Mouse (Mus musculus) hindlimb bud, embryonic 11.5 days (tissue): ENCODE measurements around the gene Hif1an.

ENCODE experiments used
- DNase-seq: peaks from one replicate; pipeline ENCODE4 v3.0.0-alpha.2; 2012; ENCODE audit warnings: low read depth, low spot score; ENCODE audit errors: extremely low spot score

Hif1an gene

DNA sequence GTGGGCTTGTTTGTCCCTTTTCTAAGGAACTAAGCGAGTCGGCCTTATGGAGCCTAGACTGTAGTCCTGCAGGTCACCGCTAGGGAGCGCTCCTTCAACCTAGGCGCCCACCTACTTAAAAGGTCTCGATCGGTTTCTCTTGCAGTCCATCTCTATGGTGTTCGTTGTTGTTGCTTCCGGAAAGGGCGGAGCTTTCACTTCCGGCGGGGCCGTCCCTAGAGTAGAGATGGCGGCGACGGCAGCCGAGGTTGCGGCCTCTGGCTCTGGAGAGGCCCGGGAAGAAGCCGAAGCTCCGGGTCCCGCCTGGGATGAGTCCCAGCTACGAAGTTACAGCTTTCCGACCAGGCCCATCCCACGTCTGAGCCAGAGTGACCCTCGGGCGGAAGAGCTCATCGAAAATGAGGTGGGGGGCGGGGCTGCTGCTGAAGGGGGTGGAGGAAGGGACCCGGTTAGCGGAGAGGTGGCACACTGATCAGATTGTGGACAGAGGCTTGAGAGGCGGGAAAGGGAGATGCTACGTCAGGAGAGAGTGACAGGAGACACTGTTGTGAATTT is at the start of gene Hif1an:
TSS of gene Hif1an (plus strand) at position 199 of the 555 bp plus-strand sequence.
- DNase-seq, result peak; percentile 98

DNA sequence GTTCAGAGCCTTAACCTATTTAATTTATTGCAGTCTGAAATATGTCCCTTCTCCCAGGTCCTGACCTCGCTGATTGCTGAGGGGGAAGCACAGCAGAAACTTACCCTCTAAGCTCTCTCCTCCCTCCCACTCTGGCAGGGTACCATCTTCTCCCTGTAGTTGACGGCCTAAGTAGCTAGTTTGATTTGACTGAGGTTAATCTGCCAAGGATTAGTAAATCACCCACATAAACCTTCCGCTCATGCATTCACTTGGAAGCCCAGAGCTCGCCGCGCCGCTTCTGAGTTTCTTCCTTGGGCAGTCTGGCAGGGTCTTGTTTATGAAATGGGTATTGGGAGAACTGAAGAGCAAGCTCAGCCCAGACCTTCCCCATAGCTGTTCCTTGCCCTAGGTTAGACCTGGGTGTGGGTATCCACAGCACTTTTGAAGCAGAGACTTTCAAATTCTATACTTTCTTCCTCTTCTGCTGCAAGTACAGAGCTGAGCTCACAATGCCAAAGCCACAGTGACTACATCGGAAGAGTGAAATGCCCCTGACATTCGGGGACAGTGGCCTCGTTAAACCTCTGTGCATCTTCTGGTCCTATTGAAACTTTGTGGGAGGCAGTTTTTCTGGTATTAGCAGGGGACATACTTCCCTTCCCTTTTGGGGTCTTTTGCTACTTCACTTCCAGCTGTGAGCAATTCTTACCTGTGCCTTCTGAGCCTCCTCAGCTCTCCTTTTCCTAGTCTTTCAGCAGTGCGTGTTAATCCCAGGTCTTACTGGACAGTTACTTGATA is 49.4 kb upstream of the Hif1an start:
- no peak for DNase-seq

DNA sequence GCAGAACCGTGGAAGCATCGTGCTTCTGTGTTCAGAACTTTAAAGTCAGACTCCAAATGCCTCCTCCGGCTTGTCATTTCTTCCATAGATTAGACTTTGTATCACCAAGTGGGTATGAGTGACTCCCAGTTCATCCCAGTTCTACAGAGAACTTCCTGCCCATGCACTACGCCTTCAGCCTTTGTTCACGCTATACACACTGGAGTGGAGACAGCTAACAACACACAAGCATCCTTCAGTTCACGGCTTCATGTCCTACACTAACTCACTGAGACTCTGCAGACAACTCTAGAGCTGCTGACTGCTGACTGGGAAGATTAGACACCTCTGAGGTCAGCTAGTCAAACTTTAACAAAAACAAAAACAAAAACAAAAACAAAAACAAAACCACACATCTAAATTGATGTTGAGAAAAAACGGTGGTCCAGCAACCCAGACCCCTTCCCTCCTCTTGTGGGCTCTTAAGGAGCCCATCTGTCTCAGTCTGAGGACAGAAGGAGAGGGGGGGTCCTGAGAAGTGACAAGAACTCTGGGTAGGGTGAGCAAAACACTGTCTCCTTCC is 48.6 kb upstream of the Hif1an start:
- no peak for DNase-seq

DNA sequence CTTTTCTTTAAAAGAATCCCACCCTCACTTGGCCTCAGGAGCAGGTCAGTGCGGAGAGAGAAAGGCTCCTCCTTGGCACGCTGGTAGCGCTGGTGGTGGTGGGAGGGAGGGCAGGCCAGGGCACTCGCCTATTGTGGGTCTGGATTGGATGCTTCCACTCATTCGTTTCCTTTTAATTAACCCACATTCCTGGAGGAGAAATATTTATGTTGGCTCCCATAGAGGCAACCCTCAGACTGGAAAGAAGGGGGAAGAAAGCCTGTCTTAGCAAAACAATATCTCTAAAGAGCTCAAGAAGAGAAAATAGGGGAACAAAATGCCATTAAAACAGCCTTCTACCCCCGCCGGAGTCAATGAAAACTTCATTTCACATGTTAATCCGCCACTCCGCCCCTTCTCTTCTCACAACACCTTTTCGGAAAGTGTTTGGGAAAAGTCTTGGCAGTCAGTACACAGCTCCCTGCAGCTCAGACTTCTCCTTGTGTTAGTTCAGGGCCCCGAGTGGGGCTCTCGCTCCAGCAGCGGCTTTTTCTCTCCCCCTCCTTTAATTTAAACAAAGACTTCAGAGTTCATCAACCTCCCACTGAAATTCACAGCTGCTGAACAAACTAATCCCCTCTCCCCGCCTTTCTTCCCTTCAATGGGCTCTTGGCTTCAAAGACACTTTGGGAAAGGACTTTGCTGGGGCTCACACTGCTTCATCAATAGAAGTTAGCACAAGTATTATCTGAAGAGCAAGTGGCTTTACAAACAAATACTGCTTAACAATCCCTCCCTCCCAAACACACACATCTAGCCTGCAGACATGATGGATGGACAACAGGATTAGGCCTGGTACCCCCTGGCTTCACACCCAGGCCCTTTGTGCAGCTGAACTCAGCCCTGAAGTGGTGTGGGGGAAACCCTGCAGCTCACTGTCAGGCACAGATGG is 47.9 kb upstream of the Hif1an start:
- no peak for DNase-seq

DNA sequence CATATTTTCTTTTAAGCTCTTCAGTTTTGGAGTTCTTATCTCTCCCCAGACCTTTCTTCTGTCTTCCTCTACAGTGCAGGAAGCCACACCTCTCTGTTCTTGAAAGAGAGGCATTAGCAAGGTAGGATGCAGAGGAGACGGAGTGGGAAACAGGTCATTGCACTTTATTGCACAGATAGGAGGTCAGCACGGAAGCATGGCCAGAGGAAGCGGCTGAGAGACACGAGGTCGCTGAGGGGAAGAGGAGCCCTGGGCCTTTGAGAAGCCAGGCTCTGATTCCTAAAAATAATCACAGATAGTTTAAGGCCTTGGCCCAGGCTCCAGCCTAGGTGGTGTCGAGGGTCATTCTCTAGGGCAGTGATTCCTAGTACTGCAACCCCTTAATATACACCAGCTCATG is 46.9 kb upstream of the Hif1an start:
- DNase-seq, result no peak

DNA sequence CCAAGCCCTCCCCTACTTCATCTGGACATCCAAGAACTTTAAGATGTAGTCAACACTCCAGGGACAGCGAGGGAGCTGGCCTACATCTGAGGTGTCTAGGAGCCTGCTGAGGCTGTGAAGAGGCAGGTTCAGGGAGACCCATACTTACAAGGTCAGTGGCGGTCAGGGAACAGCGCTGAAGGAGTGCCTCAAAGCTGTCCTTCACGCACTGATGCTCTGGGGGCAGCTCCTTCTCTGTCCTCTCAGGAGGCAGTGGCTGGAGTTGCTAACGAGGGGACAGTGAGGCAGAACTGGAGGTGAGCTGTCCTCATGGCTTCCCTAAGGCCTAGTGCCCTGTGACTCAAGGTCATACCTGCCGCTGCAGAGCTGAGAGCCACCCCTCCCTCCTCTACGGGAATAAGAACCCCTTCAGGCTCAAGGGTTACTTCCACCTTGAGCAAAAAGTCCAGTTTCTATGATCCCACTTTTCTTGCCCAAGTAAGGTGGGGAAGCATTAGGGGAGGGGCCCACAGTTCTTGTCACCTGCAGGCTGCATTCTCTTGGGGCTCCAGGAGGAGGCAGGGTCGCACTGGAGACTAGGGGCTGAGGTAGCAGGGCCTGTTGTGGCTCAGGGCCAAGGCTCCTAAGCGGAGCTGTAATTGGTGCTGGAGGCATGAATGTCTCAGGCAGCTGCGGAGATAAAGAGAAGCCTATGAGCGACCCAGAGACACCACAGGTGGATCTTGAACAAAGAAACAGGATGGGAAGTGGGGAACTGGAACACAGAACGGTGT is 44.5 kb upstream of the Hif1an start:
- DNase-seq, result no peak

DNA sequence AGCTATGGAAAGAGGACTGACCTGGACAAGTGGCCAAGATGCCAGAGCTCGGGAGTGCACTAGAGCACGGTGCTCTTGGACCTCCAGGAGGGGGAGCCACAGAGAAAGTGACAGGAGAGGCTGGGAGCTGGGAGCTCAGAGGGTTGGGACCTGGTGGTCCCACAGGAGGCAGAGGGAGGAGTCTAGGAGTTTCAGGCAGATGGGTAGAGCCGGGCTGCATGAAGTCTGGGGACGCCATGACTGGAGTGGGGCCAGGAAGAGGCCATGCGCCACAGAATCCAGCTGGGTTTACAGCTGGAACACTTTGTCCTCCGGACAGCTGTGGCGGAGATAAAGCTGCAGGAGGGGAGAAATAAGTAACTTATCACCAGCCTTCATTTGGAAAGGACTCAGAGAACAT is 43.5 kb upstream of the Hif1an start:
- no peak for DNase-seq

DNA sequence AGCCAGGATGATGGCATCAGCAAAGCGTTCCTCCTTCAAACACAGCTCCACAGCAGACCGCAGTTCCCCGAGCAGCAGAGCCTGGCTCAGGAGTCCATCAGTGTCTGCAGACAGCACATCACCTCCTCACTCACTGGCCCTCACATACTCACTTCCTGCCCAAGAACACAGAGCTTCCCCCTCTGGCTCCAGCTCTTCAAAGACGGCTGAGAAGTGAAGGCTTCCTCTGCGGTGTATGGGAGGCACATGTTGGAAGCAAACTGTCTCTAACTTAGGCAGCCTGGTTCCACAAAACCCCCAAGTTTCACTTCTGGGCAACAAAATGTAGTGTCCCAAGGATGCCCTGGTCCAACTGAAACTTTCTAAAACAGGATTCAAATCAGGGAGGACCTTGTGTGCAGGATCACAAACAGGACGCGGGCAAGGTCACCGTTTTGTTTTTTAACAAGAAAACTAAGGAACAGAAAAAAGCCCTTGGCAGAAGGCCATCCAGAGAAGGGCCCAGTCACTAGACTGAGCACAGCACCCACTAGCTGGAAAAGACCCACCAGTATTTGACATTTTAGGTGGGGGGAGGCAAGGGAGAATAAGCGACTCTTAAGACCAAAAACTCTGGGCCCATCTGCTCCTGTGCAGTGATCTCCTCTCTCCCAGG is 37.0 kb upstream of the Hif1an start:
- DNase-seq, result no peak

DNA sequence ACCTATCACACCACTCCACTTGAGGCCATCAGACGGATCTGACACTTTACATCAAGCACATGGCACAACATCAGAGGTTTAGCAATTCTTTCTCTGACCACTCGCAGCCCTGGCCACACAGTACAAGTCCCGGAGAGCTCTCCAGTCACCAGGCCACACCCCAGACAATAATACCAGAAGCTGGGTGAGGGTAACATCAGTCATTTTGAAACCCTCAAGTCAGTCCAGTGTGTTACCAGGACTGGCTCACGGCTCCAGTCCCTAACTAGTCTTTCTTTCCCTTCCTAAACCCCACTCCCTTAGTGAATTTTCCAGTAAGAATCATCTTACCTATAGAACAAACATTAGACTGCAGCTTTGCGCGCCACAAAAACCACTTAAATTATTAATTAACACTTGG is 32.6 kb upstream of the Hif1an start:
- DNase-seq, result no peak

DNA sequence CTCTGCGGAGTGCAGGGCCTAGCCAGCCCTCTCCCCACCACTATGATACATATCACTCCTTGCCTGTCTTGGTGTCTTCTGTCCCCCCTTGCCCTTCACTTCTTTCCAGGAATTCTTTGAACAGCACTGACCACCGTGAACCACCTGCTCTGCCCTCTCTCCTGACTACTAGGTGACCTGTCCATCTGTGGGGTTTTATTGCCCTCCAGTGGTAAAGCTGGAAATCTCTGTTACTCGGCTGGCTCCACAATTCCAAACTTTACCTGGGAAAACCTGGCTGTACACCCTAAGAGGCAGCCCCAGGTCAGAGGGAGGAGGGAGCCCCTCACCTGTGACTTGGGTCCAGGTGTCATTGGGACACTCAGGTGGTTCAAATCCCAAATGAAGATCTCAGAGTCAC is 27.3 kb upstream of the Hif1an start:
- no peak for DNase-seq

DNA sequence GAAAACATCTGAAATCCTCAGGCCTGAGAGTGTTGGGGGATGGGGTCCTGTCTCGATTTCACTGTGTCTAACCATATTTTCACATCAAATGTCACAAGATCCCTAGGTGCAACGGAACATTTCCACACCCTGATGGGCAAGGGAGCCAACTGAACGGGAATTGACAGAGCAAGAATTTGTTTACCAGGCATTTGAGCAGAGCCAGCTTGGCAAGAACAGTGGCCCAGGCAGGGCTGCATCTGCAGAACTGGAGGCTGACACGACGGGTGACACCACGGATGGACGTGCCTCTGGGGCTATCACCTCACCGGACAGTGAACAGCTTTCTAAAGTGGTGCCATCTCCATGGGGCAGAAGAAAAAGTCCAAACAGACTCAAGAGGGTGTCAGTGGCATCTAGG is 25.2 kb upstream of the Hif1an start:
- no peak for DNase-seq

DNA sequence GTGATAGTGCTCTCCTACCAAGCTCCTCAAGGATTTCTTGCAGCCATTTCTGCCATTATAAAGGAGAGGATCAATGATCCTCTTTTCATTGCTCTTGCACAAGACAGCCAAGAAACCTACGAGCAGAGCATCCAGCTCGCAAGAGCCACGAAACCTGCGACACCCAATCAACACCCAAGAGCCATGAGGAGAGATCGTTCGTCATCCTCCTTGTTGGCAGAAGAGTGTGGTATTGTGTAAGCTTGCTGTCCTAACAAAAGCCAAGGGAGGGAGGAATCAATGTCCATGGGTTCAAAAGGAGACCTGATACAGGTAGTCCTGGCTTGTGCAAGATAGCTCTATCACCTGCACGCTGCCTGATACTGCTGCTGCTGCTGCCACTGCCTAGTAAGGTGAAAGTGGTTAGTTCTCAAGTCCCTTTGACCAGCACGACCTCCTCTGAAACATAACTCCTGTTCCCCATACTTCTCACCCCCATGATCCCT is 19.9 kb upstream of the Hif1an start:
- no peak for DNase-seq

DNA sequence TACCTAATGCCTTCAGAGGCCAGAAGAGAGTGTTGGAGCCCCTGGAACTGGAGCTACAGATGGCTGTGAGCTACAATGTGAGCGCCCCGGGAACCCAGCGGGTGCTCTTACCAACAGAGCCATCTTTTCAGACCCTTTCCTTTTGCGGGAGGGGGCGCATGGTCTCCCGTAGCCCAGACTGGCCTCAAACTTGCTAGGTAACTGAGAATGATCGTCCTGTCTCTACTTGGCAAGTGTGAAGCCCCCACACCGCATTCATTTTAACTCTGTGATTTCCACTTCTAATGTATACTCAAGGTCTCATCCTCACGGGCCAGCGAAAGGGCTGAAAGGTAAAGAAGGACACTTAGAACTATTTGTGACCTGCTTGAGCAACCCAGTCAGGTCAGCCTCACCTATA is 18.3 kb upstream of the Hif1an start:
- no peak for DNase-seq

DNA sequence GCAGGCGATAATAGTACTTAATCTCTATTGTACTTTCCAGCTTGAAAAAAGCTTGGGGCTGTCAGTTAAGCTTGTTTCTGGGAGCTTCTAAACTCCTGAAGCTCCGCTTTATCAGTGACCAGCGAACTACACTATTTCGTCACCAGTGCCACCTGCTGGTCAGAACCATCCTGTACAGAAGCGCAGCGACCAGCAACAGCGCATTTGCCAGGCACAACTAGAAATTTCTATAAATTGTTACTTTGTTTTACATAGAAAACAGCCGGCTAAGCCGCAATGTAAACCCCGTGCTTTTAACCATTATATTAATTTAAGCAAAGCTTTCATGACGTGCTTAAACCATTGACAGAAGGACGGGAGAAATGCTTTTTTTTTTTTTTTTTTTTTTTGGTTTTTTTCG is 17.9 kb upstream of the Hif1an start:
- DNase-seq, result peak; percentile 66

DNA sequence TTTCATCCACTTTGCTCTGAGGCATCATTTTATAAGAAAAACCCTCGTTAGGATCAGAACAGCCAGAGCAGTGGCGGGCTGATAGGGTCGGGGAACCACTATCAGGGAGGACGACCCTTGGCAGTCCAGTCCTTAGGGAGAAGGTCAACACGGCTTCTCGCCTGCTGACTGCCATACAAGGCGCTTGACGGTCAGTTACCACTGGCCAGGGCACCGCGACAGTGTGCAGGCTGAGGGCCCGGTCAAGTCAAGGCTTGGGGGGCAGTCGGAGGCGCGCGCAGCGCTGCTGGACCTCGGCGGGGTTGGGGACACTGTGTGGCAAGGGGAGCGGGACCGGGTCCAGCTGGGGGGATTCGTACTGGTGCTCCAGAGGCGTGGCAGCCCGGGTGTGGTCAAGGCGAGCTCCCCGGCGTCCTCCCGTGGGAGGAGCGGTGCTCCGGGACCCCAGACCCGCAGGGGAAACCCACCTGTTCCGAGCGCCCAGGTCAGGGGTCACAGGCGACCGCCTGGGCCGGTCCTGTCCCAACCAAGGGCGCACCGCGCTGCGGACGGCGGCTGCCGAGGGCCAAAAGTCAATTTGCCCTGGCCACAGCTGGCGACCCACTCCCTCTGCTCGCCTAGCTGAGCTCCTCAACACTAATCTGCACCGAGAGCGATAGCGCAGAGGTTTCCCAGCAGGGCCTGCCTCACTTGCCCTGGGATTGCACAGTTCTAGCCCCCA is 17.2 kb upstream of the Hif1an start, which contains the start of gene Sec31b:
TSS of gene Sec31b (minus strand) at position 544 of the 721 bp plus-strand sequence.
- no peak for DNase-seq

DNA sequence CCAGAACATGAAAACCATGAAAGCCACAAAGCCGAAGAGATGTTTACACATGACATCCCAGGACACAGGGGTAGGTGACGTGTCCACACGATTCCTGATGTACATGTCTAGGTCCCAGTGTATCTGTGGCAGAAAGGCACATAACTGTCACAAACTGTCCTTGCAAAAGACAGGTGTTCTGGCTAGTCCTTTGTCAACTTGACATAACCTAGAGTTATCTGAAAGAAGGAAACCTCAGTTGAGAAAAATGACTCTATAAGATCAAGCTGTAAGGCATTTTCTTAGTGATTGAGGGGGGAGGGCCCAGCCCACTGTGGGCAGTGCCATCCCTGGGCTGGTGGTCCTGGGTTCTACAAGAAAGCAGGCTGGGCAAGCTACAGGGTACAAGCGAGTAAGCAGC is 9.9 kb upstream of the Hif1an start, which contains the start of gene Gm20538:
TSS of gene Gm20538 (minus strand) at position 101 of the 400 bp plus-strand sequence.
- DNase-seq, result no peak

DNA sequence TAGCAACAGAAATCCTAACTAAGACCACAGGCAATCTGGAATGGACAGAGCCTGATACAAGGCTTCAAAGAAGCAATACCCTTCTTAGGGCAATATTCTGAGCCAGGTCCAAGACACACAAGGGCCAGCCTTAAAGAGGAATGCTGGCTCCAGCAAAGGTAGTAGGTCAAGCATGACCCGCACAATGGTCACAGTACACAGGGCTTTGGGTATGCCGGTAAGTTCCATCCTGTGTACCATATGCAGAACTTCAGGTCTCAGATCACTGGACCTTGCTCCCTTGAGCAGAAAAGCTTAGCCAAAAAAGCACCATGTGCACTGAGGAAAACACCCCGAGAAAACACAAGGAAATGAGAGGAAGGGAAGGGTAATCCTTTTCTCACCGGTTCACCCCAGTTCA is 9.4 kb upstream of the Hif1an start:
- DNase-seq, result no peak

DNA sequence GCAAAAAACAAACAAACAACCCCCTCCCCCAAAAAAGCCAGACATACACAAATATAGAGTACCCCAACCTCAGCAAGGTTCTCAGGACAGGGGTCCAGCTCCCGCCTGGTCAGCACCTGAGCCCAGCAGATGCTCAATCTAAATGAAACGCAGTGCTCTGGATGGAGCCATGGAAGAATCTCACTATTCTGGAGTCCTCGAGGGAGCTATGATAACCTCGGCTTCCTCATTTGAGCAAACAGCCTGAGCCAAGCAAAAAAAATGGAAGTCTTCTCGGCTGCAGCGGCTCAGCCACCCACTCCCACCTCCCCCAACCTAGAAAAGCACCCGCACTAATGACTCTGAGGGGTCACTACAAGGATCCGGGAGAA is 8.2 kb upstream of the Hif1an start:
- no peak for DNase-seq

DNA sequence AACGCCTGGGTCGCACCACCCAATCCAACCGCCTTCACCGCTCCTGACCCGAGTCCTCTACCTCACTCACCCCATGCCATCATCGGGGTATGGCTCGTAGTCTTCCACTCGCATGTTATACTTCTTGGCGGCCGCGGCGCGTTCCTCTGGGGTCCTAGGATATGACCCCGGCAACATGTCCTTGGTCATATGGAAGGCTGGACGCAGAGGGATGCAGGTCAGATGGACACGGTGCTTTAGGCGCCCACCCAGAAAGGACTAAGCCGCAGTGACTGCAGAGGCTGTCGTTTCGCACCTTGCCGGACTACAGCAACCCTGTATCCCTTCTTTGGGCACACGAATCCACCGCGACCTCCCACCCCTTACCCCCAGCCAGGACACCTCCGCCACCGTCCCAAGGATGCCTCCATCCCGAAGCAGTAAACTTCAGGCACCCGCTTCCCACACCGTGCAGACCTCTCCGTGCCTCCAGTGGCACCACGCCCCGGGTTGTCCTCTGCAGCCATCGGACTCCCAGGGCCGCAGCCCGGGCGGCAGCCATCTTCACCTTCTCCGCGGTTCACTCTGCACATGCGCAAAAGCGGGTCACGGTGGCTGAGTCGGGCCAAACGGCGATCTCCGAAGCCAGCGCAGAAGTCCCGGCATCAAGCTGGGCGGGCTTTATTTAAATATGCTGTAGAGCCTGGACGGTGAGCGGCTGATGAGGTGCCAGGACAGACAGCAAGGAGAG is 7.6 kb upstream of the Hif1an start, which contains the start of gene Ndufb8:
TSS of gene Ndufb8 (minus strand) at position 580 of the 730 bp plus-strand sequence.
- DNase-seq, result peak; percentile 82
